Mouse (Mus musculus): ENCODE results near the gene Sass6.

DNA sequence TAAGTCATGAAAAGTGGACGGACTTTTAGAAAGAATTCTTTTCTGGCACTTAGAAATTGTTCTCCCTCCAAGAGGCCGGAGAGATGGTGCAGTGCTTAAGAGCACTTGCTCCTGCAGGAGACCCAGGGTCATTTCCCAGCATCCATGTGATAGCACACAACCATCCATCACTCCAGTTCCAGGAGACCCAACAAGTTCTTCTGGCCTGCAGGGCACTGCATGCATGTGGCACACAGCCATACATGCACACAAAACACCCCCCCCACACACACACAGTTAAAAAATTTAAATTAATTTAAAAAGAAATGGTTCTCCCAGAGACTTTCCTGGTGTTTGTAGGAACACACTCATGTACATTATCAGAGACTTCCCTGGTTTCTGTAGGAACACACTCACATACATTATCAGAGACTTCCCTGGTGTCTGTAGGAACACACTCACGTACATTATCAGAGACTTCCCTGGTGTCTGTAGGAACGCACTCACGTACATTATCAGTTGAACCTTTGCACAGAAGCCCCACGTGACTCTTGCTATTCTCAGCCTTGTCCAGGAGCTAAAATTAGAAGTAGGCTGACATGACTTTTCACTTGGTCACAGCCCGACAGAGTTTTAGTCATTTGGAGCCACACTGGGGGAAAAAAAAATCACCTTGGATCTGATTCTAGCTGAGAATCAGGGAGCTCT is 32.2 kb upstream of the Sass6 start, which contains the start of gene Lrrc39:
- TF ChIP-seq MAFK (IDR thresholded peaks at IDR 0.05; ENCODE audit: insufficient read depth, low read depth, low read length), result no peak
- TF ChIP-seq ZNF384 (IDR thresholded peaks at IDR 0.05; ENCODE audit: low read depth, low read length), result no peak
